Mouse (Mus musculus) lung, embryonic 16.5 days (tissue): ENCODE data around the gene Cd6. TPM values are rescaled to one million over a fixed set of nuclear protein-coding genes. Genes with fewer than 3 reads are reported as not detected.

Experiments used
- ATAC-seq: fragments of 200-750 bp; cut with Nextera tagmentation; 2 replicates; pipeline ENCODE4 v1.8.0; 2017; ENCODE audit warnings: low read depth, mild to moderate bottlenecking, moderate library complexity
- H3K27ac ChIP-seq: fragments of 300-500 bp; sonication (generic); 2 replicates; pipeline ENCODE4 v1.5.1; 2014; ENCODE audit warnings: mild to moderate bottlenecking, control low read depth, low read length
- H3K27me3 ChIP-seq: fragments of 300-500 bp; sonication (generic); 2 replicates; pipeline ENCODE4 v1.6.1; 2014; ENCODE audit warnings: low read depth, low read length, mixed read lengths; ENCODE audit not compliant: control insufficient read depth, insufficient read depth
- H3K36me3 ChIP-seq: fragments of 300-500 bp; sonication (generic); 2 replicates; pipeline ENCODE4 v1.6.1; 2014; ENCODE audit warnings: low read length; ENCODE audit not compliant: control insufficient read depth, insufficient read depth
- H3K4me1 ChIP-seq: fragments of 300-500 bp; sonication (generic); replicated peaks from 2 replicates; pipeline ENCODE4 v1.6.1; 2014; ENCODE audit warnings: low read length, mixed read lengths; ENCODE audit not compliant: control insufficient read depth, insufficient read depth
- H3K4me2 ChIP-seq: fragments of 300-500 bp; sonication (generic); 2 replicates; pipeline ENCODE4 v1.6.1; 2014; ENCODE audit warnings: low read depth, low read length, control low read depth
- H3K4me3 ChIP-seq: fragments of 300-500 bp; sonication (generic); 2 replicates; pipeline ENCODE4 v1.5.1; 2014; ENCODE audit warnings: mild to moderate bottlenecking, low read length, control low read depth
- H3K9ac ChIP-seq: fragments of 300-500 bp; sonication (generic); 2 replicates; pipeline ENCODE4 v1.6.1; 2014; ENCODE audit warnings: low read length, control low read depth
- H3K9me3 ChIP-seq: fragments of 300-500 bp; sonication (generic); 2 replicates; pipeline ENCODE4 v1.6.1; 2016; ENCODE audit warnings: low read length; ENCODE audit not compliant: control insufficient read depth
- WGBS: fragments of 180-500 bp; shearing (Covaris S2); extraction: QIAGEN DNeasy Blood & Tissue Kit; methylation state at CpG from one replicate; pipeline ENCODE4 v1.1.7; 2014; 5-methylcytosine and 5-hydroxymethylcytosine counted together
- polyA plus RNA-seq: library from polyadenylated mRNA; unstranded; fragments of >200 nt; fragmentation: Nextera tagmentation; extraction: Ambion mirVana; gene quantifications from 2 replicates; pipeline ENCODE4 v1.2.1, GENCODE M21; 2015

The Cd6 gene
- polyA plus RNA-seq, 1 experiment from 2014 or later: 0.10 TPM

- Histone ChIP-seq H3K4me1 (peaks cover 7% of the 10 kb centered on the region), H3K9ac (no peak overlapping the region), H3K27me3 (no peaks in the 10 kb centered on the region), H3K9me3 (no peaks in the 10 kb centered on the region), H3K4me2 (no peak overlapping the region), H3K36me3 (no peaks in the 10 kb centered on the region), H3K4me3 (no peak overlapping the region), H3K27ac (no peak overlapping the region)
- WGBS: 50% methylated on average over 3 of the region's 3 CpGs
- ATAC-seq: no peak
Measured at GRCm38 (mm10) chr19:10793044-10793443, 36.8 kb downstream of the Cd6 start.

GRCm38 (mm10) chr19:10790323-10790722, 39.5 kb downstream of the Cd6 start:
- Histone ChIP-seq H3K4me3 (no peak overlapping the region), H3K4me2 (no peak overlapping the region), H3K9ac (no peak overlapping the region), H3K9me3 (no peaks in the 10 kb centered on the region), H3K4me1 (peaks cover 7% of the 10 kb centered on the region), H3K27ac (no peak overlapping the region), H3K27me3 (no peaks in the 10 kb centered on the region), H3K36me3 (no peaks in the 10 kb centered on the region)
- no peak for ATAC-seq
- WGBS: 71% methylated on average over 9 of the region's 9 CpGs

GRCm38 (mm10) chr19:10788242-10788641, 41.6 kb downstream of the Cd6 start:
- peaks cover under 1% of the 10 kb centered on the region; the same call in 1 of the 2 replicates for H3K4me1 ChIP-seq
- ATAC-seq: no peak
- H3K4me3 ChIP-seq: no peak overlapping the region
- H3K9ac ChIP-seq: no peak overlapping the region
- H3K9me3 ChIP-seq: no peaks in the 10 kb centered on the region
- no peaks in the 10 kb centered on the region for H3K27me3 ChIP-seq
- no peak overlapping the region for H3K4me2 ChIP-seq
- H3K36me3 ChIP-seq: no peaks in the 10 kb centered on the region
- H3K27ac ChIP-seq: no peak overlapping the region
- WGBS: 62% methylated on average over 9 of the region's 9 CpGs

- no peak overlapping the region for H3K27ac ChIP-seq
Measured at GRCm38 (mm10) chr19:10787406-10787805, 42.5 kb downstream of the Cd6 start.

GRCm38 (mm10) chr19:10786753-10787152, 43.1 kb downstream of the Cd6 start:
- Histone ChIP-seq H3K9me3 (no peaks in the 10 kb centered on the region), H3K9ac (no peak overlapping the region), H3K36me3 (no peaks in the 10 kb centered on the region), H3K27me3 (no peaks in the 10 kb centered on the region), H3K27ac (no peak overlapping the region), H3K4me2 (no peak overlapping the region), H3K4me3 (no peak overlapping the region), H3K4me1 (peaks cover 3% of the 10 kb centered on the region; the same call in 1 of the 2 replicates)
- no peak for ATAC-seq
- WGBS: 65% methylated on average over 6 of the region's 6 CpGs

More at GRCm38 (mm10) chr19:10787406-10787805, 42.5 kb downstream of the Cd6 start:
- no peaks in the 10 kb centered on the region for H3K9me3 ChIP-seq
- peaks cover 3% of the 10 kb centered on the region; the same call in 1 of the 2 replicates for H3K4me1 ChIP-seq
- H3K27me3 ChIP-seq: no peaks in the 10 kb centered on the region
- H3K9ac ChIP-seq: no peak overlapping the region
- H3K36me3 ChIP-seq: no peaks in the 10 kb centered on the region
- ATAC-seq: no peak
- WGBS: 81% methylated on average over 4 of the region's 4 CpGs
- no peak overlapping the region for H3K4me3 ChIP-seq
- no peak overlapping the region for H3K4me2 ChIP-seq

- Histone ChIP-seq H3K27me3 (no peaks in the 10 kb centered on the region), H3K4me2 (no peak overlapping the region), H3K27ac (no peak overlapping the region), H3K4me3 (no peak overlapping the region), H3K9ac (no peak overlapping the region), H3K9me3 (no peaks in the 10 kb centered on the region), H3K4me1 (peaks cover 3% of the 10 kb centered on the region; the same call in 1 of the 2 replicates), H3K36me3 (no peaks in the 10 kb centered on the region)
- ATAC-seq: no peak
- WGBS: 71% methylated on average over 10 of the region's 10 CpGs
Measured at GRCm38 (mm10) chr19:10784796-10785459, 44.9 kb downstream of the Cd6 start.

- no peak for ATAC-seq
- Histone ChIP-seq H3K4me3 (no peak overlapping the region), H3K27ac (no peak overlapping the region), H3K9me3 (no peaks in the 10 kb centered on the region), H3K4me1 (peaks cover 3% of the 10 kb centered on the region; the same call in 1 of the 2 replicates), H3K36me3 (no peaks in the 10 kb centered on the region), H3K9ac (no peak overlapping the region), H3K4me2 (no peak overlapping the region), H3K27me3 (no peaks in the 10 kb centered on the region)
- 33% methylated on average over 3 of the region's 3 CpGs for WGBS
Measured at GRCm38 (mm10) chr19:10784061-10784460, 45.8 kb downstream of the Cd6 start.

- Histone ChIP-seq H3K4me1 (peaks cover 3% of the 10 kb centered on the region; the same call in 1 of the 2 replicates), H3K9me3 (no peaks in the 10 kb centered on the region), H3K27me3 (no peaks in the 10 kb centered on the region), H3K27ac (no peak overlapping the region), H3K36me3 (no peaks in the 10 kb centered on the region), H3K4me2 (no peak overlapping the region), H3K9ac (no peak overlapping the region), H3K4me3 (no peak overlapping the region)
- WGBS: 73% methylated on average over 4 of the region's 4 CpGs
- no peak for ATAC-seq
Measured at GRCm38 (mm10) chr19:10783168-10783567, 46.7 kb downstream of the Cd6 start.

- ATAC-seq: no peak
- Histone ChIP-seq H3K9ac (no peak overlapping the region), H3K9me3 (no peaks in the 10 kb centered on the region), H3K36me3 (no peaks in the 10 kb centered on the region), H3K27me3 (no peaks in the 10 kb centered on the region), H3K27ac (no peak overlapping the region), H3K4me1 (peaks cover 3% of the 10 kb centered on the region; the same call in 1 of the 2 replicates), H3K4me3 (no peak overlapping the region), H3K4me2 (no peak overlapping the region)
- WGBS: 68% methylated on average over 4 of the region's 4 CpGs
Measured at GRCm38 (mm10) chr19:10781641-10782040, 48.2 kb downstream of the Cd6 start.
